Mouse (Mus musculus): ENCODE results near the gene Sirpb1b. TPM values are rescaled to one million over a fixed set of nuclear protein-coding genes. Genes with fewer than 3 reads are reported as not detected.
"Not testable (repeated sequence)": the region's sequence is repeated elsewhere in the genome, so short reads cannot be mapped to it uniquely, and the experiment has no call there.

The Sirpb1b gene
- total RNA-seq (2012; rRNA removed), result not detected in 2 replicates

- H3K4me1 ChIP-seq (ENCODE audit: control insufficient read depth in 2 of 2, insufficient read depth in 2 of 2, low read length in 2 of 2, poor library complexity in 1 of 2); DNase-seq (ENCODE audit: low read depth, low spot score); H3K9me3 ChIP-seq (ENCODE audit: control insufficient read depth, insufficient read depth, low read depth, low read length); H3K27ac ChIP-seq (ENCODE audit: insufficient read depth, low read depth, low read length, poor library complexity, severe bottlenecking); in situ Hi-C loops (cut with MboI; ENCODE audit: low sequenced_read_pairs in 2 of 2, unreplicated experiment in 2 of 2); H3K36me3 ChIP-seq (ENCODE audit: control insufficient read depth, insufficient read depth, low read length, poor library complexity, severe bottlenecking); H3K9ac ChIP-seq (ENCODE audit: insufficient read depth, low read depth, low read length, poor library complexity, severe bottlenecking); H3K4me3 ChIP-seq (ENCODE audit: insufficient read depth in 1 of 2, low read depth in 1 of 2, low read length in 2 of 2, poor library complexity in 1 of 2, severe bottlenecking in 1 of 2): not testable (repeated sequence)
Observed at GRCm38 (mm10) chr3:15574887-15575286, at the start of gene Sirpb1b. Gene Sirpb1b, minus strand, starts transcription at chr3:15575065.

DNA sequence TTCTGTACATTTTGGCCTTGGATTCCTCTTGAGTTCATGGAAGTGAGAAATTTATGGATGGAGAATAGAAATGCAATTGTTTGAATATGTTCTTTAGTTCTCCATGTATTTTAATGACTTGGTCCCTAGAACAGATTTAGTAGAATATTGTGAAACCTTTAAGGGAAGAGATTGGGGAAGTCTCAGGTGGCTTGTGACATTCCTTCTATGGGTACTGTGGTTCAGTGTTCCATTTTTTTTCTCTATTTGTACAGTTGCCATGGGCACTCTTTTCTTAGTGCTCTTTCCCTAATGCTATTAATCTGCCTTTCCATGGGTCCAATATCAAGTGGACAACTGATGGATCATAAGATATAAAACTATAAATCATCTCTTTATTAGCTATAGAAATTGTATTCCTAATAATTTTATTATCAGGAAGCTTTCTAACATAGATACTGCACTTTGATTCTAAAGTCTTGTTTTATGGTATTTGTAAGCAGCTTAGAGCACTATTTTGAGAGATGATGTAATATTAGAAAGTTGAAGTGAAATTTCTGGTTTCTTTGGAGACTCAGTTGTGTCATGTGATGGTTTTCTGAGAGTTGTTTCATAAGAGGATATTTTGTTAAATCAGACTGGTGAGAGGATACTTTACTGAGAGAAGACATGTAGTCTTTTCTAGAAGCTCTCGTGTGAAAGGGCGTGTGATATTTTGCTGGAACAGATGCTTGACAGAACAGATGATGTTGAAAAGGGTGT lies 15.7 kb upstream of the Sirpb1b start:
- H3K9ac ChIP-seq (ENCODE audit: insufficient read depth, low read depth, low read length, poor library complexity, severe bottlenecking); in situ Hi-C loops (cut with MboI; ENCODE audit: low sequenced_read_pairs in 2 of 2, unreplicated experiment in 2 of 2); H3K9me3 ChIP-seq (ENCODE audit: control insufficient read depth, insufficient read depth, low read depth, low read length); H3K27ac ChIP-seq (ENCODE audit: insufficient read depth, low read depth, low read length, poor library complexity, severe bottlenecking); H3K4me1 ChIP-seq (ENCODE audit: control insufficient read depth in 2 of 2, insufficient read depth in 2 of 2, low read length in 2 of 2, poor library complexity in 1 of 2); DNase-seq (ENCODE audit: low read depth, low spot score); H3K36me3 ChIP-seq (ENCODE audit: control insufficient read depth, insufficient read depth, low read length, poor library complexity, severe bottlenecking); H3K4me3 ChIP-seq (ENCODE audit: insufficient read depth in 1 of 2, low read depth in 1 of 2, low read length in 2 of 2, poor library complexity in 1 of 2, severe bottlenecking in 1 of 2): not testable (repeated sequence)

DNA sequence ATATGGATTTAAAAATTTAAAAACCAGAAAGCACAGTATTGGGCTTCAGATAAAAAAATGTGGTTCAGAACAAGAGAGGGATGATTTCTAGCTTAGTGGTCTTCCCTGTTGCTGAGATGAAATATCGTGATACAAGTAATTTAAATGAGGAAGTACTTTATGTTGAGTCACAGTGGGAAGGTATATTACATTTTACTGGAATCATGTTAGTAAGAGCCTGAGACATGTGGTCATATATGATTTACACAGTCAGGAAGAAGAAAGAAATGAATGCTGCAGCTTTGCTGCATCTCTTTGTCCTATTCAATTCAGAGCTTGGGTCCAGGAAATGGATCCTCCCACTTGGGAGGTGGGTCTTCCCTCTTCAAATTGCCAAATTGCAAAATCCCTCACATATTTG lies 11.8 kb upstream of the Sirpb1b start:
- H3K4me1 ChIP-seq (ENCODE audit: control insufficient read depth in 2 of 2, insufficient read depth in 2 of 2, low read length in 2 of 2, poor library complexity in 1 of 2); H3K36me3 ChIP-seq (ENCODE audit: control insufficient read depth, insufficient read depth, low read length, poor library complexity, severe bottlenecking); H3K4me3 ChIP-seq (ENCODE audit: insufficient read depth in 1 of 2, low read depth in 1 of 2, low read length in 2 of 2, poor library complexity in 1 of 2, severe bottlenecking in 1 of 2); in situ Hi-C loops (cut with MboI; ENCODE audit: low sequenced_read_pairs in 2 of 2, unreplicated experiment in 2 of 2); H3K27ac ChIP-seq (ENCODE audit: insufficient read depth, low read depth, low read length, poor library complexity, severe bottlenecking); DNase-seq (ENCODE audit: low read depth, low spot score); H3K9ac ChIP-seq (ENCODE audit: insufficient read depth, low read depth, low read length, poor library complexity, severe bottlenecking); H3K9me3 ChIP-seq (ENCODE audit: control insufficient read depth, insufficient read depth, low read depth, low read length): not testable (repeated sequence)

GRCm38 (mm10) chr3:15583452-15583851 lies 8.6 kb upstream of the Sirpb1b start:
- H3K36me3 ChIP-seq (ENCODE audit: control insufficient read depth, insufficient read depth, low read length, poor library complexity, severe bottlenecking), result no peaks in the 10 kb centered on the region
- no peak overlapping the region for H3K9ac ChIP-seq (ENCODE audit: insufficient read depth, low read depth, low read length, poor library complexity, severe bottlenecking)
- TF ChIP-seq ZNF384 (IDR thresholded peaks at IDR 0.05; ENCODE audit: low read depth, low read length) (no peak), ZC3H11A (IDR thresholded peaks at IDR 0.05; ENCODE audit: borderline replicate concordance, low read depth, low read length) (no peak), MAFK (IDR thresholded peaks at IDR 0.05; ENCODE audit: insufficient read depth, low read depth, low read length) (no peak), HCFC1 (IDR thresholded peaks at IDR 0.05; ENCODE audit: borderline replicate concordance, insufficient read depth, low read length) (no peak), CHD2 (IDR thresholded peaks at IDR 0.05; ENCODE audit: low read depth, low read length) (no peak)
- in situ Hi-C loops (cut with MboI; ENCODE audit: low sequenced_read_pairs in 2 of 2, unreplicated experiment in 2 of 2), result no loop called here
- H3K9me3 ChIP-seq (ENCODE audit: control insufficient read depth, insufficient read depth, low read depth, low read length), result no peaks in the 10 kb centered on the region; the same call in 1 of the 2 replicates
- no peaks in the 10 kb centered on the region for H3K4me1 ChIP-seq (ENCODE audit: control insufficient read depth in 2 of 2, insufficient read depth in 2 of 2, low read length in 2 of 2, poor library complexity in 1 of 2)
- DNase-seq (ENCODE audit: low read depth, low spot score), result no peak
- no peak overlapping the region for H3K4me3 ChIP-seq (ENCODE audit: insufficient read depth in 1 of 2, low read depth in 1 of 2, low read length in 2 of 2, poor library complexity in 1 of 2, severe bottlenecking in 1 of 2)
- no peak overlapping the region for H3K27ac ChIP-seq (ENCODE audit: insufficient read depth, low read depth, low read length, poor library complexity, severe bottlenecking)

DNA sequence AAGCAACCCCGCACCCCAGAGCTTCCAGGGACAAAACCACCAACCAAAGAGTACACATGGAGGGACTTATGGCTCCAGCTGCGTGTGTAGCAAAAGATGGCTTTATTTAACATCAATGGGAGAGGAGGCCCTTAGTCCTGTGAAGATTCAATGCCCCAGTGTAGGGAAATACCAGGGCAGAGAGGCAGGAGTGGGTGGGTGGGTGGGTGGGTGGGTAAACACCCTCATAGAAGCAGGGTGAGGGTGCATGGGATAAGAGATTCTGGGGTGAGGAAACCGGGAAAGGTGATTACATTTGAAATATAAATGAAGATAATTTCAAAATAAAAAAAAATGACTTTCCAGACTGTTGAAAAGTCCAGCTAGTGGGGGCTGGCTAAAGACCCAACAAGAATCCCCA lies 8.1 kb upstream of the Sirpb1b start:
- H3K27ac ChIP-seq (ENCODE audit: insufficient read depth, low read depth, low read length, poor library complexity, severe bottlenecking), result not testable (repeated sequence)

GRCm38 (mm10) chr3:15576466-15576865 lies 1.6 kb upstream of the Sirpb1b start:
- H3K27ac ChIP-seq (ENCODE audit: insufficient read depth, low read depth, low read length, poor library complexity, severe bottlenecking); H3K4me3 ChIP-seq (ENCODE audit: insufficient read depth in 1 of 2, low read depth in 1 of 2, low read length in 2 of 2, poor library complexity in 1 of 2, severe bottlenecking in 1 of 2); H3K36me3 ChIP-seq (ENCODE audit: control insufficient read depth, insufficient read depth, low read length, poor library complexity, severe bottlenecking); in situ Hi-C loops (cut with MboI; ENCODE audit: low sequenced_read_pairs in 2 of 2, unreplicated experiment in 2 of 2); H3K4me1 ChIP-seq (ENCODE audit: control insufficient read depth in 2 of 2, insufficient read depth in 2 of 2, low read length in 2 of 2, poor library complexity in 1 of 2); H3K9me3 ChIP-seq (ENCODE audit: control insufficient read depth, insufficient read depth, low read depth, low read length); H3K9ac ChIP-seq (ENCODE audit: insufficient read depth, low read depth, low read length, poor library complexity, severe bottlenecking); DNase-seq (ENCODE audit: low read depth, low spot score): not testable (repeated sequence)

More for the DNA sequence above, 8.1 kb upstream of the Sirpb1b start:
- H3K9me3 ChIP-seq (ENCODE audit: control insufficient read depth, insufficient read depth, low read depth, low read length); H3K36me3 ChIP-seq (ENCODE audit: control insufficient read depth, insufficient read depth, low read length, poor library complexity, severe bottlenecking); H3K4me3 ChIP-seq (ENCODE audit: insufficient read depth in 1 of 2, low read depth in 1 of 2, low read length in 2 of 2, poor library complexity in 1 of 2, severe bottlenecking in 1 of 2); H3K4me1 ChIP-seq (ENCODE audit: control insufficient read depth in 2 of 2, insufficient read depth in 2 of 2, low read length in 2 of 2, poor library complexity in 1 of 2); in situ Hi-C loops (cut with MboI; ENCODE audit: low sequenced_read_pairs in 2 of 2, unreplicated experiment in 2 of 2); DNase-seq (ENCODE audit: low read depth, low spot score); H3K9ac ChIP-seq (ENCODE audit: insufficient read depth, low read depth, low read length, poor library complexity, severe bottlenecking): not testable (repeated sequence)

Data from ES-E14 (cell line).